Mouse (Mus musculus) mammary gland, adult 2 months (tissue): ENCODE results near the gene Abcc12. TPM values are rescaled to one million over a fixed set of nuclear protein-coding genes. Genes with fewer than 3 reads are reported as not detected.

Experiments used
- polyA plus RNA-seq: library from polyadenylated mRNA; depleted of rRNA; stranded (reverse); fragments of >200 nt; gene quantifications from 2 replicates; pipeline ENCODE4 v1.2.3, GENCODE M21; 2012; ENCODE audit warnings: low replicate concordance; rRNA removed

The Abcc12 gene
- polyA plus RNA-seq: 0.07 TPM in 1 of 2 replicates, not detected in the other

DNA sequence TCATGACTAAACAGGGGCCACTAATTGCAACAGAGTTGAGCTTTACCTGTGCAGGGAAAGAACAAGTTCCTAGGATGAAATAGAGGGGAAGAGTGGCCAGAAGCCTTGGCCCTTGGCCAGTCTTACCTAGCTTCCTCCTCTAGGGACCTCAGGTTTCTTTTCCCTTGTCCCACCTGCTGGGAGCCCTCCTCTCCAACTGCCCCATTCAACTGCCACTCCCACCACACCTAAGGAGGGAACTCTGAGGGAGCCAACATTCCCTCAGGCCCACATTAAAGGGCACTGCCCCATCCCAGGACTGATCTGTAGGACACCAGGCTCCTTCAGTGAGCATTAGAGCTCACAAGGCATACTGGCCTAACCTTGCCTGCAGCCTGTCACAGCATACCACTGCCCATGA, at the start of gene Abcc12:
Gene Abcc12 (minus strand): TSS at position 229 of the 400 bp plus-strand sequence.

DNA sequence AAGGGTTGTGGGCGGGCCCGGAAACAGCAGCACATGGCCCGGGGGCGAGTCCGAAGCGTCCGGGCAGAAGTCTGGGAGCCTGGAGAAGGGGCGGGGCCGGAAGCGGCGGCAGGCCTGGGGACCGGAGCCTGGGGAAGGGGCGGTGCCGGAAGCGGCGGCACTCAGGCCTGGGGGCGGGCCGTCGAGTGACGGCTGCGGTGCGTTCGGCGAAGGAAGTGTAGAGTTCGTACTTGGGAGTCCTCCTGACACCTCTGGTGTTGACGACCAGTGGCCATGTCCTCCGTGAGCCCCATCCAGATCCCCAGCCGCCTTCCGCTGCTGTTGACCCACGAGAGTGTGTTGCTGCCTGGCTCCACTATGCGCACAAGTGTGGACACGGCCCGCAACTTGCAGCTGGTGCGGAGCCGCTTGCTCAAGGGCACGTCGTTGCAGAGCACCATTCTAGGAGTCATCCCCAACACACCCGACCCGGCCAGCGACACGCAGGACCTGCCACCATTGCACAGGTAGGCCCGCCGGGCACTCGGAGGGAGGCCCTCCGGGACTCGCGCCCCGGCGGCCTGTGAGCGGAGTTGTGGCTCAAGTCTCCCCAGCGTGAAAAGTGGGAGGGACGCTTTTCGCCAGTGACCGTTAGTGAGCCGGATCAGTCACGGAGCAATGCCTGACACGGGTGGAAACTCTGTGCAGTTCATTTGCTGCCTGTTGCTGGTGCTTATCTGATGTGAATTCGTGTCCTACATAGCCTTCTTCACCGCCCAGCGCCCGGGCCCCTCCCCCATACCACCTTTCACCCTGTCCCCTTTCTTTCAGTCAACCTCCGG, 43.6 kb upstream of the Abcc12 start, which contains the start of gene Lonp2:
Gene Lonp2 (plus strand): TSS at position 133 of the 821 bp plus-strand sequence.

Other genes starting within 250 kb of the Abcc12 start
- gene Lonp2, start 43.4 kb upstream of the Abcc12 start, polyA plus RNA-seq: 99.1 and 146 TPM in 2 replicates
- gene Gm10638, start 165.0 kb upstream of the Abcc12 start, polyA plus RNA-seq: 1.8 and 5.8 TPM in 2 replicates
- gene Siah1a, start 165.2 kb upstream of the Abcc12 start, polyA plus RNA-seq: 19.8 and 29.8 TPM in 2 replicates